Mouse (Mus musculus) pancreas, adult 10 weeks (tissue): Measurements from ENCODE around the gene Rad51. TPM values are rescaled to one million over a fixed set of nuclear protein-coding genes. Genes with fewer than 3 reads are reported as not detected.

Experiments used
- polyA plus RNA-seq: library from polyadenylated mRNA; stranded (reverse); fragments of 350-450 nt; fragmentation: Illumina TruSeq; extraction: RNeasy Lipid Tissue Mini Kit (QIAGEN cat#74804); gene quantifications from one replicate; pipeline ENCODE4 v1.2.3, GENCODE M21; 2015; ENCODE audit warnings: low read depth, low replicate concordance; ENCODE audit not compliant: insufficient read depth

Rad51 gene
- 0.59 TPM for polyA plus RNA-seq

GRCm38 (mm10) chr2:119112438-119113112 lies at the start of gene Rad51:
Gene Rad51 (plus strand): TSS chr2:119112793.

DNA sequence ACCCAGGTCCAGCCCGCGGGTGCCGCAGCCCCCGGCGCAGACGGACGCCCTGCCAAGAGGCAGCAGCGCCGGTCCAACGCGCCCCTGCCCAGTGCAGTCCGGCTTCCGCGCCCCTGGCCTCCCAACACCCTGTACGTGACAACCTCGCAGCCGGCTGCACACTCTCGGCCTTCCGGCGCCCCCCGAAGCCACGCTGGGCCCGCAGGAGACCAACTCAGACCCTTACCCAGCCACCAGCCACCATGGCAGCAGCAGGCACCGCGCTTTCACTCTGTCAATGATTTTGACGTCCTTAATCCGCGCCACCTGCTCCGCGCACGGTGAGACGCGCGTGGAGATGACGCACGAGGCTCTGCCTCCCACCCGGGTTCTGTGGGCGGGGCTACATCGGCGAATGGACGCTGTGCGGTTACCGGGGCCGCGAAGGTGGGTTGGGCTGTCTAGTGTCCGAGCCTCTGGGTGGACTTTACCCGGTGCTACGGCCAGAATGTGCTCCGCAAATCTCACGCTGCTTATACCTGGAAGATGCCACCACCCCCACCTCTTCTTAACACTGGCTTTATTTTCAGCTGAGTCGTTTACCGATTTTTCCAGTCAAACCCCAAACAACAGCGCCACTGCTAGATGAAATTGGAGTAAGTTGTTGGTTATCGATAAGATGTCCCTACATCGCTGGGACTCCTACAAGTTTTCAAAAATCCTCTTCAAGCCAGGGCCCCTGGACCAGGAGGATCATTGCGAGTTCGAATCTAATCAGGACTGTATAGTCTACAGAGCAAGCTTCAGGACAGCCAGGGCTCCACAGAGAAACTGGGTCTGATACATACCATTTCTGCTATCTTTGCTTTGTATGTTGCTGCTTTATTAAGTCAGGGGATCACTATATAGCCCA lies 44.3 kb downstream of the Rad51 start, which contains the start of gene Rmdn3:
Rmdn3 (minus strand) TSS at position 354 of the 892 bp plus-strand sequence.

GRCm38 (mm10) chr2:119166901-119167865 lies 54.6 kb downstream of the Rad51 start, which contains the start of gene Gchfr:
Gene Gchfr (plus strand): TSS chr2:119167773.

DNA sequence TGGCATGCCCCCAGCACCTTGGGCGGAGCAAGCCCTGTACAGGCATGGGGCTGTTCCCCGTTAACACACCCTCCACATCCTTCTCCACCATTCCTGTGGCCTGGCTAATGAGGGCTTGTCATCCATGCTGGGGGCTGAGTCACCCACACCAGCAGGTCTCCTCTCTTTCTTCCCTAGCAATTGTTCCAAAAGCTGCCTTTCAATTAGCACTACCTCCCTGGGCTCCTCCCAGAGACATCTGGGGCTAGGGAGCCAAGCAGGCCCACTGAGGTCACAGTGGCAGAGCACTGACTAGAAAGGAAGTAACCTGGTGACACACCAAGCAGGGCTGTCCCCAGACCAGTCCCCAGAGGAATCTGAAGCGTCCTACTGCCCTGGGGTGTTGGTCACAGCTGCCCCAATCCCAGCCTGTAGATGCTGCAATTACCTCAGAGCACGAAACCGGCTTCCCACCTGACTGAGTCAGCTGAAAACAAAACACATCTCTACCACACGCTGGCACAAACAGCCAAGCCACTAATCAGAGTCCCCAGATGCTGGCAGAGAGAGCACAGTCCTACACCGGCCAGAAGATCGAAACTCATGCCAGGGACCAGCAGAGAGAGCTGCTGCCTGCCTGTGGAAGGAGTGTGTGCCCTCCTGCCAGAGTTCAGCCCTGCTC lies 61.5 kb downstream of the Rad51 start, which contains the start of gene Gm14137:
Gm14137 (plus strand) TSS at position 519 of the 661 bp plus-strand sequence.

Other genes starting within 250 kb of the Rad51 start
- gene Bahd1, start 212.4 kb upstream of the Rad51 start, polyA plus RNA-seq = 3.0 TPM
- 2.5 TPM for gene Chst14, start 186.3 kb upstream of the Rad51 start, polyA plus RNA-seq
- gene Ccdc32, start 83.4 kb upstream of the Rad51 start, polyA plus RNA-seq = 3.7 TPM
- gene Rpusd2, start 78.0 kb upstream of the Rad51 start, polyA plus RNA-seq = 0.50 TPM
- not detected for gene Knl1, start 65.7 kb upstream of the Rad51 start, polyA plus RNA-seq
- gene Rmdn3, start 44.2 kb downstream of the Rad51 start, polyA plus RNA-seq = 13.2 TPM
- not detected for gene Gchfr, start 55.0 kb downstream of the Rad51 start, polyA plus RNA-seq
- not detected for gene Gm14137, start 61.7 kb downstream of the Rad51 start, polyA plus RNA-seq
- 16.8 TPM for gene Zfyve19, start 95.8 kb downstream of the Rad51 start, polyA plus RNA-seq
- 4.6 TPM for gene Dnajc17, start 96.0 kb downstream of the Rad51 start, polyA plus RNA-seq
- 1.2 TPM for gene Ppp1r14d, start 117.1 kb downstream of the Rad51 start, polyA plus RNA-seq
- gene Spint1, start 124.6 kb downstream of the Rad51 start, polyA plus RNA-seq = 27.8 TPM
- 2.1 TPM for gene Rhov, start 158.5 kb downstream of the Rad51 start, polyA plus RNA-seq
- gene Vps18, start 175.9 kb downstream of the Rad51 start, polyA plus RNA-seq = 3.5 TPM
- gene Dll4, start 213.0 kb downstream of the Rad51 start, polyA plus RNA-seq = 6.2 TPM
- gene Chac1, start 238.4 kb downstream of the Rad51 start, polyA plus RNA-seq = 15.9 TPM